Mouse (Mus musculus): Measurements from ENCODE around the gene Tax1bp3. TPM values are rescaled to one million over a fixed set of nuclear protein-coding genes. Genes with fewer than 3 reads are reported as not detected.

The Tax1bp3 gene
- total and polyA plus RNA-seq, 2 experiments from 2014 or later: 46.4 to 97.7 TPM

GRCm38 (mm10) chr11:73172186-73172585, 4.7 kb upstream of the Tax1bp3 start:
- Histone ChIP-seq H3K27me3 (ENCODE audit: insufficient read depth, low read length) (no peaks in the 10 kb centered on the region), H3K4me2 (ENCODE audit: low read depth, low read length) (no peak overlapping the region), H3K9me3 (ENCODE audit: low read length) (no peaks in the 10 kb centered on the region), H3K4me3 (ENCODE audit: low read length) (no peak overlapping the region), H3K36me3 (ENCODE audit: insufficient read depth, low read length) (no peaks in the 10 kb centered on the region), H3K4me1 (ENCODE audit: insufficient read depth, low read length) (peaks cover 11% of the 10 kb centered on the region), H3K27ac (no peak overlapping the region), H3K9ac (replicated peaks; ENCODE audit: low read length) (no peak overlapping the region)
- DNase-seq (ENCODE audit: low spot score): peak; percentile 37
- no peak for ATAC-seq
- 63% methylated on average over 5 of the region's 5 CpGs for WGBS
- TF ChIP-seq CTCF (IDR thresholded peaks at IDR 0.05; ENCODE audit: low read depth): no peak

- Histone ChIP-seq H3K9ac (replicated peaks; ENCODE audit: low read length) (peak overlapping the region; percentile 73; the same call in 1 of the 2 replicates), H3K4me2 (ENCODE audit: low read depth, low read length) (peak overlapping the region; percentile 80), H3K27me3 (ENCODE audit: insufficient read depth, low read length) (no peaks in the 10 kb centered on the region), H3K9me3 (ENCODE audit: low read length) (no peaks in the 10 kb centered on the region), H3K4me1 (ENCODE audit: insufficient read depth, low read length) (peaks cover 16% of the 10 kb centered on the region), H3K27ac (no peak overlapping the region), H3K4me3 (ENCODE audit: low read length) (peak overlapping the region; percentile 72), H3K36me3 (ENCODE audit: insufficient read depth, low read length) (no peaks in the 10 kb centered on the region)
- WGBS: 43% methylated on average over 8 of the region's 8 CpGs
- TF ChIP-seq CTCF (IDR thresholded peaks at IDR 0.05; ENCODE audit: low read depth): no peak
- ATAC-seq (no peak), DNase-seq (ENCODE audit: low spot score) (no peak)
Observed at GRCm38 (mm10) chr11:73175612-73176011, 1.3 kb upstream of the Tax1bp3 start.

- Histone ChIP-seq H3K9me3 (ENCODE audit: low read length) (no peaks in the 10 kb centered on the region), H3K4me3 (ENCODE audit: low read length) (peak overlapping the region; percentile 72), H3K27ac (peak overlapping the region; percentile 87), H3K27me3 (ENCODE audit: insufficient read depth, low read length) (no peaks in the 10 kb centered on the region), H3K4me1 (ENCODE audit: insufficient read depth, low read length) (peaks cover 16% of the 10 kb centered on the region), H3K4me2 (ENCODE audit: low read depth, low read length) (peak overlapping the region; percentile 80), H3K9ac (replicated peaks; ENCODE audit: low read length) (peak overlapping the region; percentile 73), H3K36me3 (ENCODE audit: insufficient read depth, low read length) (no peaks in the 10 kb centered on the region)
- DNase-seq (ENCODE audit: low spot score): no peak
- ATAC-seq: no peak
- under 1% methylated on average over 15 of the region's 15 CpGs for WGBS
- no peak for TF ChIP-seq CTCF (IDR thresholded peaks at IDR 0.05; ENCODE audit: low read depth)
Observed at GRCm38 (mm10) chr11:73176186-73176585, 697 bp upstream of the Tax1bp3 start.

GRCm38 (mm10) chr11:73177509-73177875, 609 bp downstream of the Tax1bp3 start:
- WGBS: 0% methylated on average over 28 of the region's 28 CpGs
- no peaks in the 10 kb centered on the region for H3K36me3 ChIP-seq (ENCODE audit: insufficient read depth, low read length)
- peak; percentile 59 for DNase-seq (ENCODE audit: low spot score)

GRCm38 (mm10) chr11:73177895-73178294, 1.0 kb downstream of the Tax1bp3 start:
- Histone ChIP-seq H3K4me3 (ENCODE audit: low read length) (peak overlapping the region; percentile 72), H3K27ac (peak overlapping the region; percentile 87; the same call in 1 of the 2 replicates), H3K27me3 (ENCODE audit: insufficient read depth, low read length) (no peaks in the 10 kb centered on the region), H3K4me1 (ENCODE audit: insufficient read depth, low read length) (peaks cover 16% of the 10 kb centered on the region), H3K36me3 (ENCODE audit: insufficient read depth, low read length) (no peaks in the 10 kb centered on the region), H3K9me3 (ENCODE audit: low read length) (no peaks in the 10 kb centered on the region), H3K4me2 (ENCODE audit: low read depth, low read length) (peak overlapping the region; percentile 80), H3K9ac (replicated peaks; ENCODE audit: low read length) (peak overlapping the region; percentile 73)
- WGBS: 3% methylated on average over 2 of the region's 2 CpGs
- peak; percentile 37; the same call in 1 of the 2 replicates for TF ChIP-seq CTCF (IDR thresholded peaks at IDR 0.05; ENCODE audit: low read depth)
- ATAC-seq (no peak), DNase-seq (ENCODE audit: low spot score) (peak; percentile 25)

More at GRCm38 (mm10) chr11:73177509-73177875, 609 bp downstream of the Tax1bp3 start:
- peak overlapping the region; percentile 72 for H3K4me3 ChIP-seq (ENCODE audit: low read length)
- H3K4me2 ChIP-seq (ENCODE audit: low read depth, low read length): peak overlapping the region; percentile 80
- no peaks in the 10 kb centered on the region for H3K9me3 ChIP-seq (ENCODE audit: low read length)
- H3K27ac ChIP-seq: peak overlapping the region; percentile 87
- ATAC-seq: no peak; the same call in 1 of the 2 replicates
- H3K27me3 ChIP-seq (ENCODE audit: insufficient read depth, low read length): no peaks in the 10 kb centered on the region
- H3K9ac ChIP-seq (replicated peaks; ENCODE audit: low read length): peak overlapping the region; percentile 73
- peaks cover 16% of the 10 kb centered on the region for H3K4me1 ChIP-seq (ENCODE audit: insufficient read depth, low read length)
- no peak for TF ChIP-seq CTCF (IDR thresholded peaks at IDR 0.05; ENCODE audit: low read depth)

- DNase-seq (ENCODE audit: low spot score) (no peak), ATAC-seq (no peak)
- H3K27me3 ChIP-seq (ENCODE audit: insufficient read depth, low read length): no peaks in the 10 kb centered on the region
Observed at GRCm38 (mm10) chr11:73185872-73186615, 9.2 kb downstream of the Tax1bp3 start.

GRCm38 (mm10) chr11:73187231-73187630, 10.3 kb downstream of the Tax1bp3 start:
- Histone ChIP-seq H3K4me2 (ENCODE audit: low read depth, low read length) (no peak overlapping the region), H3K4me3 (ENCODE audit: low read length) (no peak overlapping the region), H3K9me3 (ENCODE audit: low read length) (no peaks in the 10 kb centered on the region), H3K36me3 (ENCODE audit: insufficient read depth, low read length) (peaks cover 48% of the 10 kb centered on the region; the same call in 1 of the 2 replicates), H3K27me3 (ENCODE audit: insufficient read depth, low read length) (no peaks in the 10 kb centered on the region), H3K9ac (replicated peaks; ENCODE audit: low read length) (no peak overlapping the region), H3K27ac (no peak overlapping the region), H3K4me1 (ENCODE audit: insufficient read depth, low read length) (no peaks in the 10 kb centered on the region)
- ATAC-seq: no peak
- no peak for TF ChIP-seq CTCF (IDR thresholded peaks at IDR 0.05; ENCODE audit: low read depth)
- DNase-seq (ENCODE audit: low spot score): no peak
- whole genome bisulfite sequencing: 84% methylated on average over 6 of the region's 6 CpGs

More at GRCm38 (mm10) chr11:73185872-73186615, 9.2 kb downstream of the Tax1bp3 start:
- H3K4me3 ChIP-seq (ENCODE audit: low read length): no peak overlapping the region
- H3K4me2 ChIP-seq (ENCODE audit: low read depth, low read length): no peak overlapping the region
- 91% methylated on average over 10 of the region's 10 CpGs for WGBS
- TF ChIP-seq CTCF (IDR thresholded peaks at IDR 0.05; ENCODE audit: low read depth): no peak
- no peak overlapping the region for H3K9ac ChIP-seq (replicated peaks; ENCODE audit: low read length)
- H3K36me3 ChIP-seq (ENCODE audit: insufficient read depth, low read length): peaks cover 37% of the 10 kb centered on the region; the same call in 1 of the 2 replicates
- no peak overlapping the region for H3K27ac ChIP-seq
- no peaks in the 10 kb centered on the region for H3K4me1 ChIP-seq (ENCODE audit: insufficient read depth, low read length)
- H3K9me3 ChIP-seq (ENCODE audit: low read length): no peaks in the 10 kb centered on the region
